Mouse (Mus musculus): ENCODE results near the gene Batf2. TPM values are rescaled to one million over a fixed set of nuclear protein-coding genes. Genes with fewer than 3 reads are reported as not detected.

The Batf2 gene
- polyA plus RNA-seq, 1 experiment from 2014 or later = 1.1 TPM

GRCm38 (mm10) chr19:6105586-6105985, 35.2 kb upstream of the Batf2 start, which contains the start of gene Naaladl1:
Gene Naaladl1, plus strand, starts transcription at chr19:6105782.
- WGBS (ENCODE audit: insufficient replicate concordance) = 70% methylated on average over 7 of the region's 7 CpGs
- TF ChIP-seq CTCF (IDR thresholded peaks at IDR 0.05; ENCODE audit: low read depth) (no peak), EP300 (IDR thresholded peaks at IDR 0.05; ENCODE audit: low read depth) (no peak)
- DNase-seq = no peak
- Histone ChIP-seq H3K4me3 (ENCODE audit: low read depth, low read length) (no peak within 1 kb of the TSS), H3K27ac (ENCODE audit: low read depth) (no peak within 1 kb of the TSS), H3K9ac (replicated peaks) (no peak within 1 kb of the TSS; the same call in 1 of the 2 replicates), H3K27me3 (ENCODE audit: insufficient read depth, low read length) (no peaks in the 10 kb centered on the region), H3K36me3 (replicated peaks; ENCODE audit: insufficient read depth, low read length) (no peaks in the 10 kb centered on the region), H3K4me2 (ENCODE audit: low read depth, low read length) (no peak within 1 kb of the TSS), H3K9me3 (ENCODE audit: low read length) (no peaks in the 10 kb centered on the region), H3K4me1 (ENCODE audit: insufficient read depth) (peaks cover 29% of the 10 kb centered on the region)
- no peak for ATAC-seq

- Histone ChIP-seq H3K9me3 (ENCODE audit: low read length) (no peaks in the 10 kb centered on the region), H3K27me3 (ENCODE audit: insufficient read depth, low read length) (no peaks in the 10 kb centered on the region), H3K4me3 (ENCODE audit: low read depth, low read length) (no peak overlapping the region), H3K27ac (ENCODE audit: low read depth) (no peak overlapping the region), H3K4me1 (ENCODE audit: insufficient read depth) (peaks cover 12% of the 10 kb centered on the region), H3K9ac (replicated peaks) (no peak overlapping the region), H3K4me2 (ENCODE audit: low read depth, low read length) (no peak overlapping the region), H3K36me3 (replicated peaks; ENCODE audit: insufficient read depth, low read length) (peaks cover 15% of the 10 kb centered on the region)
- no peak for TF ChIP-seq CTCF (IDR thresholded peaks at IDR 0.05; ENCODE audit: low read depth)
- DNase-seq = no peak
- WGBS (ENCODE audit: insufficient replicate concordance) = 67% methylated on average over 6 of the region's 6 CpGs
- no peak for ATAC-seq
Measured at GRCm38 (mm10) chr19:6113116-6113515, 27.7 kb upstream of the Batf2 start.

GRCm38 (mm10) chr19:6116113-6116850, 24.5 kb upstream of the Batf2 start:
- WGBS (ENCODE audit: insufficient replicate concordance) = 87% methylated on average over 14 of the region's 15 CpGs
- peak overlapping the region; percentile 100 for H3K4me2 ChIP-seq (ENCODE audit: low read depth, low read length)
- H3K9ac ChIP-seq (replicated peaks) = peak overlapping the region; percentile 86
- no peaks in the 10 kb centered on the region for H3K9me3 ChIP-seq (ENCODE audit: low read length)
- TF ChIP-seq CTCF (IDR thresholded peaks at IDR 0.05; ENCODE audit: low read depth) (no peak), EP300 (IDR thresholded peaks at IDR 0.05; ENCODE audit: low read depth) (no peak)
- H3K27me3 ChIP-seq (ENCODE audit: insufficient read depth, low read length) = no peaks in the 10 kb centered on the region
- peaks cover 17% of the 10 kb centered on the region for H3K4me1 ChIP-seq (ENCODE audit: insufficient read depth)
- no peak overlapping the region for H3K4me3 ChIP-seq (ENCODE audit: low read depth, low read length)
- peaks cover 22% of the 10 kb centered on the region for H3K36me3 ChIP-seq (replicated peaks; ENCODE audit: insufficient read depth, low read length)
- DNase-seq (no peak), ATAC-seq (no peak)
- no peak overlapping the region for H3K27ac ChIP-seq (ENCODE audit: low read depth)

- H3K9me3 ChIP-seq (ENCODE audit: low read length) = no peaks in the 10 kb centered on the region
- H3K27me3 ChIP-seq (ENCODE audit: insufficient read depth, low read length) = no peaks in the 10 kb centered on the region
- peak overlapping the region; percentile 86 for H3K4me3 ChIP-seq (ENCODE audit: low read depth, low read length)
- DNase-seq = no peak
- 7% methylated on average over 32 of the region's 32 CpGs for WGBS (ENCODE audit: insufficient replicate concordance)
- peaks cover 17% of the 10 kb centered on the region for H3K4me1 ChIP-seq (ENCODE audit: insufficient read depth)
- H3K9ac ChIP-seq (replicated peaks) = peak overlapping the region; percentile 86
- TF ChIP-seq CTCF (IDR thresholded peaks at IDR 0.05; ENCODE audit: low read depth) = no peak
- TF ChIP-seq EP300 (IDR thresholded peaks at IDR 0.05; ENCODE audit: low read depth) = no peak
- H3K4me2 ChIP-seq (ENCODE audit: low read depth, low read length) = peak overlapping the region; percentile 100
- H3K36me3 ChIP-seq (replicated peaks; ENCODE audit: insufficient read depth, low read length) = peaks cover 22% of the 10 kb centered on the region
- H3K27ac ChIP-seq (ENCODE audit: low read depth) = peak overlapping the region; percentile 94
- ATAC-seq = no peak
Measured at GRCm38 (mm10) chr19:6117346-6117985, 23.3 kb upstream of the Batf2 start.

GRCm38 (mm10) chr19:6117986-6118676, 22.7 kb upstream of the Batf2 start, which contains the start of gene Sac3d1:
Gene Sac3d1, minus strand, starts transcription at chr19:6118650.
- H3K36me3 ChIP-seq (replicated peaks; ENCODE audit: insufficient read depth, low read length) = peaks cover 22% of the 10 kb centered on the region
- ATAC-seq (peak; percentile 83), DNase-seq (peak; percentile 89)
- peak within 1 kb of the TSS; percentile 86 for H3K9ac ChIP-seq (replicated peaks)
- H3K27me3 ChIP-seq (ENCODE audit: insufficient read depth, low read length) = no peaks in the 10 kb centered on the region
- H3K4me3 ChIP-seq (ENCODE audit: low read depth, low read length) = peak within 1 kb of the TSS; percentile 86
- peak within 1 kb of the TSS; percentile 94 for H3K27ac ChIP-seq (ENCODE audit: low read depth)
- 1% methylated on average over 73 of the region's 77 CpGs for WGBS (ENCODE audit: insufficient replicate concordance)
- H3K4me2 ChIP-seq (ENCODE audit: low read depth, low read length) = peak within 1 kb of the TSS; percentile 100
- H3K9me3 ChIP-seq (ENCODE audit: low read length) = no peaks in the 10 kb centered on the region
- peak; percentile 17 for TF ChIP-seq CTCF (IDR thresholded peaks at IDR 0.05; ENCODE audit: low read depth)
- TF ChIP-seq EP300 (IDR thresholded peaks at IDR 0.05; ENCODE audit: low read depth) = peak; percentile 38; the same call in 1 of the 2 replicates
- peaks cover 17% of the 10 kb centered on the region for H3K4me1 ChIP-seq (ENCODE audit: insufficient read depth)

- TF ChIP-seq CTCF (IDR thresholded peaks at IDR 0.05; ENCODE audit: low read depth) (no peak), EP300 (IDR thresholded peaks at IDR 0.05; ENCODE audit: low read depth) (no peak)
- Histone ChIP-seq H3K27me3 (ENCODE audit: insufficient read depth, low read length) (no peaks in the 10 kb centered on the region), H3K4me2 (ENCODE audit: low read depth, low read length) (peak overlapping the region; percentile 100), H3K4me3 (ENCODE audit: low read depth, low read length) (peak overlapping the region; percentile 86), H3K9ac (replicated peaks) (peak overlapping the region; percentile 86), H3K4me1 (ENCODE audit: insufficient read depth) (peaks cover 17% of the 10 kb centered on the region), H3K9me3 (ENCODE audit: low read length) (no peaks in the 10 kb centered on the region), H3K27ac (ENCODE audit: low read depth) (peak overlapping the region; percentile 94), H3K36me3 (replicated peaks; ENCODE audit: insufficient read depth, low read length) (peaks cover 22% of the 10 kb centered on the region)
- WGBS (ENCODE audit: insufficient replicate concordance) = 5% methylated on average over 8 of the region's 8 CpGs
- ATAC-seq (peak; percentile 8; the same call in 1 of the 2 replicates), DNase-seq (no peak)
Measured at GRCm38 (mm10) chr19:6118677-6119185, 22.1 kb upstream of the Batf2 start.

All from liver, postnatal 0 days (tissue).